Mouse (Mus musculus) MEL-GATA-1-ER (cell line): ENCODE data around the gene Chad.
A peak's percentile ranks its signal among the peaks of the same experiment; 100 is the strongest.

ENCODE experiments used
- DNase-seq: peaks from one replicate; pipeline ENCODE4 v3.0.0-alpha.2; 2012; ENCODE audit warnings: low read depth; ENCODE audit errors: extremely low read depth

Gene Chad

GRCm38 (mm10) chr11:94564437-94565150, at the start of gene Chad:
Gene Chad (plus strand): TSS chr11:94565047.
- no peak for DNase-seq

- DNase-seq: no peak
Measured at GRCm38 (mm10) chr11:94521219-94521843, 43.5 kb upstream of the Chad start, which contains the start of gene Mycbpap. Gene Mycbpap (minus strand): TSS chr11:94521742.

GRCm38 (mm10) chr11:94526171-94526879, 38.5 kb upstream of the Chad start:
- DNase-seq: no peak

GRCm38 (mm10) chr11:94528879-94529278, 36.0 kb upstream of the Chad start:
- DNase-seq: no peak

GRCm38 (mm10) chr11:94533171-94533570, 31.7 kb upstream of the Chad start:
- DNase-seq: no peak

- no peak for DNase-seq
Measured at GRCm38 (mm10) chr11:94538733-94539292, 26.0 kb upstream of the Chad start.

- no peak for DNase-seq
Measured at GRCm38 (mm10) chr11:94539761-94540160, 25.1 kb upstream of the Chad start.

GRCm38 (mm10) chr11:94542400-94542799, 22.4 kb upstream of the Chad start:
- no peak for DNase-seq

GRCm38 (mm10) chr11:94543344-94543743, 21.5 kb upstream of the Chad start:
- DNase-seq: no peak

GRCm38 (mm10) chr11:94543932-94544331, 20.9 kb upstream of the Chad start:
- no peak for DNase-seq

- DNase-seq: no peak
Measured at GRCm38 (mm10) chr11:94544422-94544821, 20.4 kb upstream of the Chad start.

- DNase-seq: no peak
Measured at GRCm38 (mm10) chr11:94546381-94546780, 18.5 kb upstream of the Chad start.

- no peak for DNase-seq
Measured at GRCm38 (mm10) chr11:94547271-94547670, 17.6 kb upstream of the Chad start.

- DNase-seq: no peak
Measured at GRCm38 (mm10) chr11:94548041-94548784, 16.6 kb upstream of the Chad start.

GRCm38 (mm10) chr11:94548888-94549690, 15.8 kb upstream of the Chad start, which contains the start of gene Rsad1:
Gene Rsad1 (minus strand): TSS chr11:94549255.
- peak; percentile 77 for DNase-seq

GRCm38 (mm10) chr11:94549691-94550441, 15.0 kb upstream of the Chad start:
- DNase-seq: peak; percentile 78

- no peak for DNase-seq
Measured at GRCm38 (mm10) chr11:94550442-94550744, 14.5 kb upstream of the Chad start.

- no peak for DNase-seq
Measured at GRCm38 (mm10) chr11:94558226-94558625, 6.6 kb upstream of the Chad start.

GRCm38 (mm10) chr11:94563383-94563782, 1.5 kb upstream of the Chad start:
- DNase-seq: no peak

GRCm38 (mm10) chr11:94563821-94564220, 1.0 kb upstream of the Chad start:
- DNase-seq: no peak
